Mouse (Mus musculus): ENCODE measurements around the gene Sfmbt1.

The Sfmbt1 gene

DNA sequence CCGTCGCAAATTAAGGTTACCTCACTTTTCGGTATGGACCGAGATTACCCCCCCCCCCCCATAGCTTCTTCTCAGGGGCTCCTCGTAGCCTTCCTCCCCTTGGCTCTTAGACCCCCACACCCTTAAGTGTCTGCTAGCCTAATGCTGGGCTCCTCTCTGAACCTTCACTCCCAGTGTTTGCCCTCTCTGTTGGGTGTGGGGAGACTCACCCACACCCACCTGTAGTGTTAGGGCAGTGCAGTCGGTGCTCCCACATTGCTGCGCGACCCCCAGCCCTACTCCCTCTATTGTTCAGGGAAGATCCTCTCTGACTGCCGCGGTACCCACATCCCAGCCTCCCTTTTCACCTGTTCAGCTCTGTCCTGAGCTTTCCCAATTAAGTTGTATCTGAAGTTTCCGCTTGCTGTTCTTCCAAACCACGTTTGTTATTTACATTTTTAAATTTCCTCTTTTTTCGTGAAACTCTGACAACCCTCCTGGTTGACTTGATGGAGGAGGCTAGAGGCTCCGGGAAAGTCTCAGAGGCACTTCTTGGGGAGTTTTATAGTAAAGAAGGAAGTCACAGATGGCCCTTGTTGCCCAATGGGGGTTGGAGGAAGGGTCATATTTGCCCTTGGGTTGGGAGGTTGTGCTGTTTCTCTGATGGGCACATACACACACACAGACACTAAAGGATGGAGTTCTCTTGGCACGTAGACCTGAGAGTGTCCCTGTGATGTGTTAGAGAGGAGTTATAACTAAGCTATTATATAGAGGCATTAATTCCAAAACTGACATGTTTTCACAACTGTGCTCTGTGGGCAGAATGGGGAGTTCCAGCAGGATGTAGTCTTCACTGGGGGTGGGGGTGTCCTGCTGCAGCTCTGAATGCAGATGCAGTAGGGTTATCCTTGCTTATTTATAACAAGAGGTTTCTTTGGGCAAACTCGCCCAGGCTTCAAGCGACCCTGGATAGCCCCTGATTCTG is 111.8 kb downstream of the Sfmbt1 start:
- peak; percentile 8 for DNase-seq

DNA sequence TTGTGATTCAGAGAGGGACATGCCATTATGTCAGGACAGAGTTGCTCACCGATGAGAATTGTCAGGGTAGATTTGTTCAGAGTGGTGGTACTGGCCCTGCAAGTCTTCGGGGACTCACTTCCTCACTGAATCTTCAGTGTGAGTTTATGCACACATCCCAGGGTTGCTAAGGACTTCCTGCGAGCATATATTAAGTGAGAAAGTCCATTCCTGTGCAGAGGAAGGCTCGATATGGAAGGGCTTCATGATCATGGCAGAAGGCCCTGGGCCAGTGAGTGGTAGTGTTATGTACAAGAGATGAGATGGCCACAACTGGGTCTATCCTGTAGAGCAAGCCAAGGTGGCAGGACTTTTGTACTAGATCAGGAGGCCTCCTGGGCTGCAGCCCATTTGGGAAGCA is 112.8 kb downstream of the Sfmbt1 start:
- DNase-seq, result no peak

DNA sequence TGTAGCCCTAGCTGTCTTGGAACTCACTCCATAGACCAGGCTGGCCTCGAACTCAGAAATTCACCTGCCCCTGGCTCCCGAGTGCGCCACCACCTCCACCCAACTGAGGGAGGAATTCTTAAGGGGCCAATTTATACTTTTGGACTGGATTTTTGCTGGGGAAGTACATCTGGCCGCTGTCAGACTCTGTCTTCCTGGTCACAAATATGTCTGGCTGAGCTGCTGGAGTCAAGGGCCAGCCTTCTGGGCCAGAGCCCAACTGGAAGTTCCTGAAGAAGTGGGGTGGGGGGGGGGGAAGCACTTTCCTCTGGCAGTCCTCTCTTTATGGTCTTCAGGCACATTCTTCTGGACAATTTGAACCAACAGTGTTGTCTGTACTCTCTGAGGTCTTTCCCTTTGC is 113.4 kb downstream of the Sfmbt1 start:
- peak; percentile 60 for DNase-seq

DNA sequence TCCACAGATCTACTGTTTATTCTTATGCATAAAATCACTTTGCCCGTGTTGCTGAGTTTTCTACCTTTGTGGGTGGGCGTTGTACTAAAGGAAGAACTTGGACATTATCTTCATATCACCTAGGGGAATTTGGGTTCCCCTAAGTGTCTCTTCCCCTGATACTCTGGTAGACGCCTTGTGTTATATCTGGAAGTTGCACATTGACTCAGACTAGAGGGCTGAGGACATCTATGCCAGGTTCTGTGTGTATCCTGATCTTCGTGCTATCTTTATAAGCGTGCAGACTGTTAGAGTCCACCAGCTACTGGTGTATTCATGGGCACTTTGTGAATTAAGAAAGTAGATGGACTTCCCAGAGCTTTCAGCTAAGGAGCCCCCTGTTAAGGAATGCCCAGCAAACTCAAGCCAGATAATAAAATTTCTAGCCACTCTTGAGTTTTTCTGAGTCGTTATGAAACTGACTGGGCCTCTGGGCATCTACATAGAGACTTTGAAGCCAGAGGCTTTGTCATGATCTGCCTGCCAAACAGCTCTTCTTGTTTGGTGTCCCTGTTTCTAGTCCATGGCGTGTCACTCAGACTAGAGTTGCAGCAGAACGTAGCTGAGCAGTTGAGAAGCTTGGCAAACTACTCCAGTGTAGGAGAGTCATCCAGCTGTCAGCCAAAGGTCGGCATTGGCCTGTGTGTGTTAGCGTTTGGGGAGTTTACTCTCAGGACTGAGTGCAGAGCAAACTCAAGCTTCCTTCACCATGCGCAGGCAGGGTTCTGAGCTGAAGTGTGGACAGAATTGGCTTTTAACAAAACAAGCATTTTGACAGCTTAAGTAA is 114.2 kb downstream of the Sfmbt1 start:
- DNase-seq, result peak; percentile 87

- no peak for DNase-seq
These were observed 122.9 kb downstream of the Sfmbt1 start for GRCm38 (mm10) chr14:30837416-30837996.

DNA sequence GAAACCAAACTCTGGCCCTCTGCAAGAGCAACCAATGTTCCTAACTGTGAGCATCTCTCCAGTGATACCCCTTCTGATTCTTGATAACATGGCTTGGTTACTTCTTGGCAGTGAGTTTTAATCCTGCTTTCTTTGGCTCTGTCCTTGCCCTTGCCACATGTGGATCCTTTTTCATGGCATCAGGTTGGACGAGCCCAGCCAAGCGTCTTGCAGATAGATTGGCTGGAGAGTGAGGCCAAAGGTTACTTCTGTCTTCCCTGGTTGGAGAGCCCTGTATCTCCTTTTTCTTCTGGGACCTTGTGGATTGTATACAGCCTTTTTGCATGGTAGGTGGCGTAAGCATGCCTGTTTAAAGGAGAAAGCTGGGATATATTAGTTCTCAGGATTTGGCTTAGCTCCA is 129.1 kb downstream of the Sfmbt1 start:
- DNase-seq, result no peak

- DNase-seq, result no peak
These were observed 135.9 kb downstream of the Sfmbt1 start for GRCm38 (mm10) chr14:30850504-30850903.

DNA sequence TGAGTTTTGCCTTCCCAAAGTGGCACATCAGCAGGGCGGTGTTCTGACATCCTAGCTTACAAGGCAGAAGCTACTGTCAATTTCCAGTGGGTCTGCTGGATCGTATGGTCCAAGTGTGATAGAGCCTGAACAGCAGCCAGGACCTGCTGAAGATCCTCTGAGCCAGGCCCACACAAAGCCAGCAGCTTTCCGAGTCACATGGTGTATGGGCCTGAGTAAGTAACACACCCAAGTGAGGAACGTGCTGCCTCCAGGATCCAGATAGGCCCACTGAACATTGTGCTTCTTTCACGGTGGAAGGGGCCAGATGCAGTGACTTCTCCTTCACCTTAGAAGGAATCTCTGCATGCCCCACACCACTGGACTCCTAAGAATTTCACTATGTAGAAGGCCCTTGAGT is 137.7 kb downstream of the Sfmbt1 start:
- DNase-seq, result no peak

DNA sequence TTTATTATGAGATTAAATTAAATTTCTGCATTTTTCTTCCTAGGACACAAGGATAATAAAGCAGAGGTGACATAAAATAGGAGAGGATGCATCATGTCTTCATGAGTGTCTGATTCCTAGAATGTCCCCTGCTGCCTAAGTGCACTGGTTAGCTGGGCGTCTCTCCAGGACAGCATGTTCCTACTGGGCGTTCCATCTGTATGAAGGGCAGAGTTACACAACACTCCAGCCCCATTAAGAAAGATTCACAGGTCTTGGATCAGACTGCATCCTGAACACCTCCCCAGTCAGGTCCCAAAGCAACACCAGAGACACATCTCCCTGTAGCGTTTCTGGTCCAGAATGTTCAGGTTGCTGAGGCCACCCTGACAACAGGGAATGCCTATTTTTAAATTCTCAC is 140.7 kb downstream of the Sfmbt1 start:
- no peak for DNase-seq

DNA sequence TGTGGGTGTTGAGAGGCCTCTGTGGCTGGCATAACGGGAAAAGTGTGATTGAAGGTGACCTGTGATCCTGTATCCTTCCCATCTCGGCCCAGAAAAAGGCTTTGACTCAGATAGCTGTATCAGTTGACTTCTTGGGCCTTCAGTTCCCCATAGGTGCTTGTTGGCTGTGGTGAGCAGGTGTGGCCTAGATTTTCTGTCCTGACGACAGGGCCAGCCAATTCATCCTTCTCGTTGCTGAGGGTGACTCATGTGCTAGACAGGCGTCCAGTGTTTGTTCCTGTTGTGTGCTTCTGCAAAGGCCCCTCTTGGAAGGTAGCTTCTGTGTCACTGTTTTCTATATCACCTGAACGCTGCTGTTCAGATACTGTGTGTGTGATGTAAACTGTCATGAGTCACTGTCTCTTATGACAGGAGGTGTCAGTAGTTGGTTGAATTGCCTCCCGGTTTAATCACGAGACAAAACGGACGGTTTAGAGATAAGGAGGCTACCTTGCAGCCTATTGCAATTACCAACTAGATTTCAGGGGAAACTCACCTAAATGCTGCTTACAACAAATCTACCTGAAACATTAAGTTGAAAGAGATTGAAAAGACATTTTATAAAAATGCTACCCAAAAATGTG is 142.3 kb downstream of the Sfmbt1 start:
- no peak for DNase-seq

DNA sequence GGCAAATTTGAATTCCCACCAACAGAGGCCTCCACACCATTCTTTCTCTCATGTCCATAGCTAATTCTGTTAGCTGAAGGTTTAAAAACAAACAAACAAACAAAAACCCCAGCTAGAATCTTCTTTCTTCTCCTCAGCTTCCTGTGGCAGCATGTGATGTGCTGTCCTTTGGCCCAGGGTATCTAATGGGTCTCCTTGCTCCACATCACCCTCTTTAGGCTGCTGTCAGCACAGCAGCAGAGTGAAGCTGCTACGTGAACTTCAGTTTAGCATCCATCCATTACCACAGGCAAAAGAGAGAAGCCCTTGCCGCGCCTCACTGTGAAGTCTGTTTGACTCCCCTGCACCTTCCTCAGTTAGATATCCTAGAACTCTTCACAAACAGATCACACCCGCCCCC is 143.3 kb downstream of the Sfmbt1 start:
- peak; percentile 43 for DNase-seq

- peak; percentile 44 for DNase-seq
These were observed 146.9 kb downstream of the Sfmbt1 start for GRCm38 (mm10) chr14:30861421-30862125.

GRCm38 (mm10) chr14:30862368-30862767 is 147.7 kb downstream of the Sfmbt1 start:
- DNase-seq, result no peak

- peak; percentile 47 for DNase-seq
These were observed 150.7 kb downstream of the Sfmbt1 start for GRCm38 (mm10) chr14:30865311-30865710.

GRCm38 (mm10) chr14:30867042-30867441 is 152.4 kb downstream of the Sfmbt1 start:
- DNase-seq, result peak; percentile 93

DNA sequence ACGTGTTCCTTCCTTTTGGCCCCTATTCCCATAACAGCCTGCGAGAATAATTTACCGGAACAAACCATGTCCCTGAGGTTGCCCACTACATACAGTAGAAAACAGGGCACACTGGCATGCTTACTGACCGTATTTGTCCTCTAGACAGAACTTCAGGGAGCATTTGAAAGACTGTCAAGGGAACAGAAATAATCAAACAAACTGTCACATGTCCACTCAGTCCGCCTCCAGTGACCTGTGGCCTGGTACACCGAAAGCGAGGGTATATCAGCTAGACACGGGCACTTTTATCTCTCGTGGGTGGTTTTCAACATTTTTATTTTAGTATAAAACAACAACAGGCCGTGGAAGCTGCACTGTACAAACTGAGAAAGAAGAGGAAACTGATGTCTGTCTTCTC is 154.2 kb downstream of the Sfmbt1 start:
- no peak for DNase-seq

DNA sequence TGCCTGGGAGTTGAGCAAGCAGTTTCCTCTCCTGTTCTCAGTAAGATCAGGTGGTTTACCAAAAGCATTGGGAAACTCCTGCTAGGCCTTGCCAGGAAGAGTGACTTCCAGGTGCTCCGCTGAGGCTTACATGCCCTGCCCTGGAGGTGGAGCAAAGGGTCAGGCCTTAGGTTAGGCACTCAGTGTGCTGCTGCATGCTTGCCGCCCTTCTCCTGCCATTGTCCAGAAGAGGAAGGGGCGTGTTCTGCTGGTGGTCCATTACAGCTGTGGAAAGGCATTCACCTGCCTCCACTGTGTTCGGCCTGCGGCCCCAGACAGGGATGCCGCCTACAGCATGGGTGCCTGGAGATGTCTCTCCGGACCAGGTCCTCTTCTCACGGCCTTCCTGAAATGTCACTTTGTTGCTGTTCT is 154.7 kb downstream of the Sfmbt1 start:
- DNase-seq, result peak; percentile 63

DNA sequence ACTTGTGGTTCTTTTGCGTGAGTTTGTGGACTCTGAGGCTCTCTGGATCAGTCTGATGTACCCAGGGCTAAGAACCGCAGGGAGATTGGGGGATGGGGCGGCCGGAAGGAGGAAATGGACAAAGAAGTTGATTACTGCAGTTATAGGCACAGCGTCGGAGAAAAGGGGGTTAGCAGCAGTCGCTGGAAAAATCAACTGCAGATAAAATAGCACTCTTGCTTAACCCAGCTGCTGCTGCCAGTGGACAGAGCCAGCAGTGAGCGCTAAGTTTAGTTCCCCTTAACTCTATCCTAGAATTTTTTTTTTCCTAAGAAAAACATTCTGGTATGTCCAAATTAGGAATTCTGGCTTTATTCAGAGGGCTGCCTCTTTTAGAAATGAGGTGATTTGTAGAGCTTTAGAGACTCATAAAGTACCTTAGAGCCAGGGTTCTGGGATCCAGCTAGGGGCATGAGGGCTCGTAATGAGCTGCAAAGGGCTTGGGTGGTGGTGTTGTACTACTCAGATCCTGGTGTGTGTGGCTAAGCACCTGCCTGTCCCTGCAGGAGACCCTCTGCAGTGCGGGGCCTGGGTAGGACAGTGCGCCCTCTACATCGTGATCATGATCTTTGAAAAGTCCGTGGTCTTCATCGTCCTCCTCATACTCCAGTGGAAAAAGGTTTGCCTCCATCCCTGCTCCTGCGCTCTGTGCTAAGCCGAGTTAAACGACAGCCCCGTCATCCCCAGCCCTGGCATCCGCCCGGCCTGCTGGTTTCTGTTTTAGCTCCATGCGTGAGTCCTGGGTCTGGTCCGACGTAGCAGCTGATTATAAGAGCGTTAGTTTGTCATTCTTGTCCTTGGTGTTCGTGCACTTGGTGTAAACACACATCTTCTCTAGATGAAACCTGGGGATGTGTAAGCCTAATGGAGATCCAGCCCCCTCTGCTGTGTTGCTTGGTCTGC is 155.8 kb downstream of the Sfmbt1 start:
- peak; percentile 72 for DNase-seq
